Mouse (Mus musculus): ENCODE data around the gene Il17c.

DNA sequence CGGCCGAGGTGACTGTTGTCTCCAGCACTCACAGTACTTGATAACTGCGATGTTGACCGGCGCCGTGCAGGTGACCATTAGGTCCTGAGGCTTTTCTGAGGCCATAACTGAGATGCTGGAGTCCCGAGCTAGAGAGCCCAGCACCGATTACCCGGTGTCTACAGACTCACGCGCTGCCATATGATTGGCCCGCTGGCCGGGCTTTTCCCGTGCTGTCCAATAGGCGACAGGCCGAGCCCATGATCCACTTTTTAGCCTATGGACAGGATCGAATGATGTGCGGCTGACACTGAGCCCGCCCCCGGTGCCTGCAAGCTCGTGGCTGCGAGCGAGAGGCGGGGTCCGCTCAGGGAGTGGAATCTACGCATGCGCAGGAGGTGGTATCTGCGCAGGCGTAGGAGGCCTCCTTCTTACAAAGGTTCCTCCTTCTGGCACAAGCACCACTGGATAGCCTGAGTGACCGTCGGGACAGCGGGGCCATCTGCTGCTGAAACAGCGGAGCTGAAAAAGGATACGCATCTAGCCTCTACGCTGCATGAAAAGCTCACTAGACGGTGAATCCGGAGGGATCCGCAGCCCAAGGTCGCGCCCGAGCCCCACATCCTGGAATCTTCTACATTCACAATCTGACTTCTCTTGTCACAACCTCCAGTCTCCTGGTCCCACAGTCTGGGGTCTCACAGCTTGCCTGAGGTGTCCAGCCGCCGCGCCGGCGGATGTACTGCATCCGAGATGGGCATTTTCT, 21.6 kb downstream of the Il17c start, which contains the start of gene Mvd:
- TF ChIP-seq CTCF (IDR thresholded peaks at IDR 0.05; ENCODE audit: borderline replicate concordance, control insufficient read depth, extremely low read depth, insufficient read depth, low read length, poor library complexity) (0 out of 2 replicates have a peak, but pooled peaks have one; percentile 50), POLR2A (IDR thresholded peaks at IDR 0.05; ENCODE audit: control insufficient read depth, extremely low read depth, insufficient read depth, low read length, poor library complexity) (peak; percentile 78)

Data from thymus, adult 2 months (tissue).